Mouse (Mus musculus) limb, embryonic 12.5 days (tissue): ENCODE data around the gene 1700016K19Rik. TPM values are rescaled to one million over a fixed set of nuclear protein-coding genes. Genes with fewer than 3 reads are reported as not detected.

Source experiments
- ATAC-seq: fragments of 200-750 bp; cut with Nextera tagmentation; 2 replicates; pipeline ENCODE4 v1.8.0; 2017; ENCODE audit warnings: low read depth, moderate TSS enrichment; ENCODE audit not compliant: insufficient number of reproducible peaks, insufficient read depth, low FRiP score, low TSS enrichment
- H3K27ac ChIP-seq: fragments of 300-500 bp; sonication (generic); 2 replicates; pipeline ENCODE4 v1.5.1; 2016; ENCODE audit warnings: mild to moderate bottlenecking, moderate library complexity
- H3K27me3 ChIP-seq: fragments of 300-500 bp; sonication (generic); 2 replicates; pipeline ENCODE4 v1.6.1; 2016; ENCODE audit warnings: mild to moderate bottlenecking, moderate library complexity
- H3K36me3 ChIP-seq: fragments of 300-500 bp; sonication (generic); 2 replicates; pipeline ENCODE4 v1.6.1; 2016; ENCODE audit warnings: mild to moderate bottlenecking, moderate library complexity
- H3K4me1 ChIP-seq: fragments of 300-500 bp; sonication (generic); replicated peaks from 2 replicates; pipeline ENCODE4 v1.6.1; 2016
- H3K4me2 ChIP-seq: fragments of 300-500 bp; sonication (generic); 2 replicates; pipeline ENCODE4 v1.6.1; 2016; ENCODE audit warnings: mild to moderate bottlenecking, moderate library complexity
- H3K4me3 ChIP-seq: fragments of 300-500 bp; sonication (generic); replicated peaks from 2 replicates; pipeline ENCODE4 v1.5.1; 2016; ENCODE audit warnings: mild to moderate bottlenecking
- H3K9ac ChIP-seq: fragments of 300-500 bp; sonication (generic); replicated peaks from 2 replicates; pipeline ENCODE4 v1.6.1; 2016; ENCODE audit warnings: mild to moderate bottlenecking, moderate library complexity
- H3K9me3 ChIP-seq: fragments of 300-500 bp; sonication (generic); 2 replicates; pipeline ENCODE4 v1.6.1; 2016; ENCODE audit warnings: mild to moderate bottlenecking, moderate library complexity
- WGBS: fragments of 180-500 bp; shearing (Covaris S2); methylation state at CpG from one replicate; pipeline ENCODE4 v1.1.7; 2016; 5-methylcytosine and 5-hydroxymethylcytosine counted together
- polyA plus RNA-seq: library from polyadenylated mRNA; unstranded; fragments of >200 nt; fragmentation: Nextera tagmentation; extraction: Ambion mirVana; gene quantifications from 2 replicates; pipeline ENCODE4 v1.2.1, GENCODE M21; 2016

The 1700016K19Rik gene
- polyA plus RNA-seq, 1 experiment from 2014 or later, result 0.23 TPM

GRCm38 (mm10) chr11:75966401-75967372 is 33.0 kb upstream of the 1700016K19Rik start:
- peak overlapping the region; percentile 69 for H3K9ac ChIP-seq
- no peak overlapping the region for H3K27ac ChIP-seq
- H3K9me3 ChIP-seq, result no peaks in the 10 kb centered on the region
- under 1% methylated on average over 76 of the region's 90 CpGs for WGBS
- peak overlapping the region; percentile 69 for H3K4me3 ChIP-seq
- peaks cover 62% of the 10 kb centered on the region for H3K27me3 ChIP-seq
- H3K36me3 ChIP-seq, result no peaks in the 10 kb centered on the region
- peak overlapping the region; percentile 93 for H3K4me2 ChIP-seq
- peaks cover 29% of the 10 kb centered on the region for H3K4me1 ChIP-seq
- peak; percentile 57 for ATAC-seq

DNA sequence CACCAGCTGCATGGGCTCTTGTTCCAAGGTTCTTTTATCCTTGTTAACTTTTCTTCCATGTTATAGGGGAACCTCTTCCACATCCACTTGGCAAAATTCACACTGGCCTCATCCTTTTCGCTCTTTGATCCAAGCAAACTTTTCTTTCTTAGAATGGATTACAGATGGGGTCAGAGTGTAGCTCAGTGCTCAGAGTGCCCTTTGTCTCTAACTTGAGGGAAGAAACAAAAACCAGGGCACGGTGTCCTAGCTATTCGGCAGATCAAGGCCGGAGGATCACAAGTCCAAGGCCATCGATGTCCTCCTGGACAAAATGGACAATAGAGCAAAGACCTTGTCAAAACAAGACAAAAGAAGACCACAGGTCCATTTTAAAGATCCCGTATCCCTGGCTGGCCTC is 31.0 kb upstream of the 1700016K19Rik start:
- H3K27me3 ChIP-seq, result peaks cover 67% of the 10 kb centered on the region
- no peaks in the 10 kb centered on the region for H3K36me3 ChIP-seq
- no peak overlapping the region for H3K4me2 ChIP-seq
- ATAC-seq, result no peak
- peaks cover 34% of the 10 kb centered on the region for H3K4me1 ChIP-seq
- no peak overlapping the region for H3K4me3 ChIP-seq
- H3K9me3 ChIP-seq, result no peaks in the 10 kb centered on the region
- no peak overlapping the region for H3K27ac ChIP-seq
- 90% methylated on average over 6 of the region's 6 CpGs for WGBS
- no peak overlapping the region for H3K9ac ChIP-seq

GRCm38 (mm10) chr11:75970629-75971028 is 29.1 kb upstream of the 1700016K19Rik start:
- H3K27me3 ChIP-seq, result peaks cover 51% of the 10 kb centered on the region
- no peak for ATAC-seq
- 0 out of 2 replicates have a peak, but pooled peaks cover 3% of the 10 kb centered on the region for H3K9me3 ChIP-seq
- H3K36me3 ChIP-seq, result no peaks in the 10 kb centered on the region
- no peak overlapping the region for H3K27ac ChIP-seq
- WGBS, result 29% methylated on average over 3 of the region's 3 CpGs
- peaks cover 18% of the 10 kb centered on the region for H3K4me1 ChIP-seq
- H3K4me3 ChIP-seq, result no peak overlapping the region
- no peak overlapping the region for H3K9ac ChIP-seq
- H3K4me2 ChIP-seq, result no peak overlapping the region

GRCm38 (mm10) chr11:75972188-75972587 is 27.5 kb upstream of the 1700016K19Rik start:
- Histone ChIP-seq H3K4me3 (no peak overlapping the region), H3K9me3 (0 out of 2 replicates have a peak, but pooled peaks cover 3% of the 10 kb centered on the region), H3K27ac (no peak overlapping the region), H3K27me3 (peaks cover 37% of the 10 kb centered on the region), H3K4me1 (peaks cover 8% of the 10 kb centered on the region), H3K36me3 (no peaks in the 10 kb centered on the region), H3K4me2 (no peak overlapping the region), H3K9ac (no peak overlapping the region)
- 84% methylated on average over 3 of the region's 3 CpGs for WGBS
- no peak for ATAC-seq

DNA sequence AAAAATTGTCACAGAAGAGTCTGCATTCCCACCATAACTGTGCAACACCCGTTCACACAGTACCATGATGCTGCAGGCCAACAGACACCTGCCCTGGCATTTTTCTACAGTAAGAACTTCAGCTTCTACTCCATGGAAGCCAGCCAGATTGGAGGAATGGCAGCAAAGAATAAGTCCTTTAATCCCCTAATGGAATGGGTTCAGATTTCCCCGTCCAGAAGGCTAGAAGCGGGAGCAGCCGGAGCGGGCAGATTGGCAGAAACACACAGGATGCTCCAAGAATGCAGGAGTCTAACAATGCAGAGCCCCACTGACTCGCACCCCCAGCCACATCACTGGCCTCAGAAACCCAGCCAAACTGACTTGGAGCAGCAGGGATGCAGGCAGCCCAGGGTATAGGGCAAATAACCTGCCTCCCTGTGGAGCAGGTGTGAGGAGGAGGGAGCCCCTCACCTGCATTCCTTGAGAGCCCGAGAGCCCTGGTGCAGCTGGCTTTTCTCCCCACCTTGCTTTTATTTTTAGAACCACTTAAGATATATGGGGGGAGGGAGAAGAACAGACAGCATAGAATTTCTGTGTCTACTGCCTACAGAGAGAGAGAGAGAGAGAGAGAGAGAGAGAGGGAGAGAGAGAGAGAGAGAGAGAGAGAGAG is 26.7 kb upstream of the 1700016K19Rik start:
- Histone ChIP-seq H3K9ac (no peak overlapping the region), H3K9me3 (0 out of 2 replicates have a peak, but pooled peaks cover 3% of the 10 kb centered on the region), H3K4me3 (no peak overlapping the region), H3K4me1 (peaks cover 8% of the 10 kb centered on the region), H3K36me3 (no peaks in the 10 kb centered on the region), H3K4me2 (no peak overlapping the region), H3K27me3 (peaks cover 28% of the 10 kb centered on the region), H3K27ac (no peak overlapping the region)
- 18% methylated on average over 7 of the region's 7 CpGs for WGBS
- no peak for ATAC-seq

- WGBS, result 88% methylated on average over 1 of the region's 1 CpGs
- Histone ChIP-seq H3K9ac (no peak overlapping the region), H3K4me3 (no peak overlapping the region), H3K4me2 (no peak overlapping the region), H3K27ac (no peak overlapping the region), H3K36me3 (no peaks in the 10 kb centered on the region), H3K27me3 (peaks cover 20% of the 10 kb centered on the region), H3K9me3 (0 out of 2 replicates have a peak, but pooled peaks cover 3% of the 10 kb centered on the region), H3K4me1 (peaks cover 8% of the 10 kb centered on the region)
- no peak for ATAC-seq
Observed at GRCm38 (mm10) chr11:75973988-75974387, 25.7 kb upstream of the 1700016K19Rik start.

DNA sequence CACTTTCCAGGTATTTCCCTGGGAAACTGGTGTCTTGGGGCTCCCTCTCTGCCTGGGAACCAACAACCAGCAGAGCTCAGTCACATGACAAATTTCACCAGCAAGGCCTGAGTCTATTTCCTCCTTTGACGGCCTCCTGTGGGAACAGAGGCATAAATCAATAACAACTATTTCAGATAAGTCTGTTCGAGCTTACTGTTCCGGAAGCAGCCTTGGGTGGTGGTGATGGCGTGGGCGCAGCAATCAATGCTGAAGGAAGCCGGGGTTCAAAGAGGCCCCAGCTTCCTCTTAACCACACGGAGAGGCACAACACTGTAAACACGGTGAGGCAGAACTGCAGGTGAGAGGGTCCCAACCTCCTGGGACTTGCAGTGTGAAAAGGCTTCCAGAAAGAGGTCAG is 23.0 kb upstream of the 1700016K19Rik start:
- no peak overlapping the region for H3K4me3 ChIP-seq
- H3K9me3 ChIP-seq, result 0 out of 2 replicates have a peak, but pooled peaks cover 3% of the 10 kb centered on the region
- no peak for ATAC-seq
- H3K27me3 ChIP-seq, result 0 out of 2 replicates have a peak, but pooled peaks cover 5% of the 10 kb centered on the region
- no peak overlapping the region for H3K9ac ChIP-seq
- no peak overlapping the region for H3K4me2 ChIP-seq
- WGBS, result 58% methylated on average over 8 of the region's 8 CpGs
- no peaks in the 10 kb centered on the region for H3K36me3 ChIP-seq
- peaks cover 12% of the 10 kb centered on the region for H3K4me1 ChIP-seq
- no peak overlapping the region for H3K27ac ChIP-seq

DNA sequence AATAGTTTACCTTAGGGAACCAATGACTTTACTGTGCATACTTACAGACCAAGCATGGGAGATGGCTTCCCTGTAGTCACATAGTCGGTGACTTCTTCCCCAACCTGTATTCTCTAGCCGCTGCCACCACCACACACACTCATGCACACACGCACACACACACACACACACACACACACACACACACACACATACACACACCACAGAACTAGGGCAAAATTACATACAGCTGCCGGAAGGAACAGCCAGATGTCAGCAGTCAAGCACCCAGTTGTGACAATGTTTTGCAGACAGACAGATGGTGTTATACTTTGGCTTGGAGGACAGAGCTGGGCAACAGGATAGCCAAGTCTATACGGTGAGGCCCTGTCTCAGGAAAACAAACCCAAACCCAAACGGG is 21.7 kb upstream of the 1700016K19Rik start:
- Histone ChIP-seq H3K4me3 (no peak overlapping the region), H3K9me3 (0 out of 2 replicates have a peak, but pooled peaks cover 3% of the 10 kb centered on the region), H3K4me1 (peaks cover 6% of the 10 kb centered on the region), H3K27ac (no peak overlapping the region), H3K36me3 (no peaks in the 10 kb centered on the region), H3K9ac (no peak overlapping the region), H3K27me3 (0 out of 2 replicates have a peak, but pooled peaks cover 2% of the 10 kb centered on the region), H3K4me2 (no peak overlapping the region)
- WGBS, result 72% methylated on average over 6 of the region's 6 CpGs
- ATAC-seq, result no peak

GRCm38 (mm10) chr11:75980413-75980812 is 19.3 kb upstream of the 1700016K19Rik start:
- Histone ChIP-seq H3K27me3 (no peaks in the 10 kb centered on the region), H3K27ac (no peak overlapping the region), H3K4me2 (no peak overlapping the region), H3K9me3 (no peaks in the 10 kb centered on the region), H3K9ac (no peak overlapping the region), H3K4me1 (peaks cover 4% of the 10 kb centered on the region), H3K4me3 (no peak overlapping the region), H3K36me3 (no peaks in the 10 kb centered on the region)
- 38% methylated on average over 2 of the region's 2 CpGs for WGBS
- no peak for ATAC-seq

DNA sequence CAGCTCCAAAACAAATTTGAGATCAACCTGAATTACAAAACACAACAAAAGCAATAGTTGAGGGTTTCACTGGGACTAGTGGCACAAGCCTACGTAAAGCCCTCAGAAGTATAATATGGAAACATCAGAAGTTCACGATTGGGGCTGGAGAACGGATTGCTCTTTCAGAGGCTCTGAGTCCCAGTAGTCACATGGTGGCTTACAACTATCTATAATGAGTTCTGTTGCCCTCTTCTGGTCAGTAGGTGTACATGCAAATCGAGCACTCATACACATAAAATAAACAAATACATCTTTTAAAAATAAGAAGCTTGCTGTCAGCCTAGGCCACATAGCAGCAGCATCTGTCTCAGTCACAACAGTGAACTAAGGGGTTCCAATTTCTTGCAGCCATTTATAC is 16.5 kb upstream of the 1700016K19Rik start:
- Histone ChIP-seq H3K36me3 (no peaks in the 10 kb centered on the region), H3K27me3 (no peaks in the 10 kb centered on the region), H3K9me3 (no peaks in the 10 kb centered on the region), H3K9ac (no peak overlapping the region), H3K27ac (no peak overlapping the region), H3K4me3 (no peak overlapping the region), H3K4me2 (no peak overlapping the region), H3K4me1 (peaks cover 4% of the 10 kb centered on the region; the same call in 1 of the 2 replicates)
- WGBS, result 78% methylated on average over 4 of the region's 4 CpGs
- no peak for ATAC-seq

DNA sequence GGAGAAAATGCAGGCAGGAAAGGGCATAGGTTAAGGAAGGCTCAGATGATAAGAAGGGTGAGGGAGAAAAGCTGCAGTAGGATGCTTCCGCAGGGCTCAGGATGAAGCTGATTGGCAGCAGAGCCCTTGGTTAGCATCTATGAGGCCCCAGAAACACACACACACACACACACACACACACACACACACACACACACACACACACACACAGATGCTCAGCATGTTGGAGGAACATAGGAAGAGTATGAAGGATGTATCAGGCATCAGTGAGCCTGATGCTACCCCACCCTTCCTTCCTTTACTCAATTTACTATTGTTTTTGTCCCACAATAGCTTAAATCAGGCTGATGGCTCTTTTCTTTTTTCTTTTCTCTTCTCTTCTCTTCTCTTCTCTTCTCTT is 15.1 kb upstream of the 1700016K19Rik start:
- H3K4me2 ChIP-seq, result no peak overlapping the region
- 89% methylated on average over 1 of the region's 1 CpGs for WGBS
- H3K4me1 ChIP-seq, result peaks cover 4% of the 10 kb centered on the region; the same call in 1 of the 2 replicates
- H3K36me3 ChIP-seq, result no peaks in the 10 kb centered on the region
- no peak for ATAC-seq
- H3K27ac ChIP-seq, result no peak overlapping the region
- no peak overlapping the region for H3K4me3 ChIP-seq
- H3K27me3 ChIP-seq, result no peaks in the 10 kb centered on the region
- H3K9me3 ChIP-seq, result no peaks in the 10 kb centered on the region
- H3K9ac ChIP-seq, result no peak overlapping the region
